Mouse (Mus musculus) CH12.LX (cell line): ENCODE data around the gene Fgf22.

Experiments used
- BHLHE40 ChIP-seq: IDR thresholded peaks from 2 replicates; pipeline ENCODE4 v1.6.1; 2011; ENCODE audit warnings: mild to moderate bottlenecking, low read depth, low read length, improper control_type of control experiment
- CHD1 ChIP-seq: IDR thresholded peaks from 2 replicates; pipeline ENCODE4 v1.6.1; 2012; ENCODE audit warnings: low read depth, low read length, improper control_type of control experiment, inconsistent platforms
- CTCF ChIP-seq, 2 experiments: IDR thresholded peaks in 1 of 2; conservative IDR thresholded peaks in 1 of 2; 2 replicates each; pipeline ENCODE4 v1.5.1; 2011 to 2012; ENCODE audit warnings: low read depth in 2 of 2, low read length in 2 of 2, improper control_type of control experiment in 1 of 2, inconsistent platforms in 1 of 2, mild to moderate bottlenecking in 1 of 2, moderate library complexity in 1 of 2
- E2F4 ChIP-seq: IDR thresholded peaks from 2 replicates; pipeline ENCODE4 v1.6.1; 2011; ENCODE audit warnings: low read depth, low read length, improper control_type of control experiment; ENCODE audit not compliant: insufficient replicate concordance
- EP300 ChIP-seq: IDR thresholded peaks from 2 replicates; pipeline ENCODE4 v1.6.1; 2011; ENCODE audit warnings: low read length, improper control_type of control experiment
- HCFC1 ChIP-seq: IDR thresholded peaks from 2 replicates; pipeline ENCODE4 v1.6.1; 2012; ENCODE audit warnings: low read depth, mild to moderate bottlenecking, inconsistent platforms, low read length, improper control_type of control experiment
- JUN ChIP-seq: IDR thresholded peaks from 2 replicates; pipeline ENCODE4 v1.6.1; 2011; ENCODE audit warnings: low read depth, mild to moderate bottlenecking, low read length, improper control_type of control experiment, moderate library complexity; ENCODE audit not compliant: insufficient read depth
- MAFK ChIP-seq: IDR thresholded peaks from 2 replicates; pipeline ENCODE4 v1.6.1; 2011; ENCODE audit warnings: low read length, improper control_type of control experiment; ENCODE audit not compliant: insufficient replicate concordance
- MYC ChIP-seq: IDR thresholded peaks from 2 replicates; pipeline ENCODE4 v1.6.1; 2011; ENCODE audit warnings: low read depth, mild to moderate bottlenecking, improper control_type of control experiment, low read length
- POLR2A ChIP-seq: IDR thresholded peaks from 2 replicates; pipeline ENCODE4 v1.6.1; 2011; ENCODE audit warnings: low read depth, mild to moderate bottlenecking, improper control_type of control experiment, low read length
- SMC3 ChIP-seq: IDR thresholded peaks from 2 replicates; pipeline ENCODE4 v1.6.1; 2011; ENCODE audit warnings: low read depth, low read length, improper control_type of control experiment
- TBP ChIP-seq: conservative IDR thresholded peaks from 2 replicates; pipeline ENCODE4 v1.6.1; 2011; ENCODE audit warnings: low read depth, low read length, improper control_type of control experiment
- ZC3H11A ChIP-seq: IDR thresholded peaks from 2 replicates; pipeline ENCODE4 v1.6.1; 2012; ENCODE audit warnings: low read depth, mild to moderate bottlenecking, inconsistent platforms, low read length, improper control_type of control experiment

- no peak for TF ChIP-seq CTCF (conservative IDR thresholded peaks at IDR 0.05 in 1 of 2, IDR thresholded peaks at IDR 0.05 in 1 of 2; ENCODE audit: low read depth in 2 of 2, low read length in 2 of 2)
- TF ChIP-seq POLR2A: 0 out of 2 replicates have a peak, but pooled peaks have one; percentile 9
- no peak for TF ChIP-seq E2F4
- TF ChIP-seq SMC3: no peak
- no peak for TF ChIP-seq HCFC1
- no peak for TF ChIP-seq BHLHE40
- no peak for TF ChIP-seq TBP
- no peak for TF ChIP-seq ZC3H11A
- no peak for TF ChIP-seq EP300
- TF ChIP-seq CHD1: no peak
- TF ChIP-seq MYC: no peak
- peak; percentile 11; the same call in 1 of the 2 replicates for TF ChIP-seq JUN
- no peak for TF ChIP-seq MAFK
Observed at GRCm38 (mm10) chr10:79706406-79707094, 48.3 kb upstream of the Fgf22 start.
